Mouse (Mus musculus) frontal cortex, adult (tissue): ENCODE measurements around the gene Fbxo10.
"Not testable (repeated sequence)": the region's sequence is repeated elsewhere in the genome, so short reads cannot be mapped to it uniquely, and the experiment has no call there.

Experiments used
- ATAC-seq: cut with Nextera tagmentation; 2 replicates; pipeline ENCODE4 v1.9.2; 2017; ENCODE audit warnings: mild to moderate bottlenecking, moderate library complexity, mixed read lengths; ENCODE audit not compliant: low TSS enrichment

Fbxo10 gene

DNA sequence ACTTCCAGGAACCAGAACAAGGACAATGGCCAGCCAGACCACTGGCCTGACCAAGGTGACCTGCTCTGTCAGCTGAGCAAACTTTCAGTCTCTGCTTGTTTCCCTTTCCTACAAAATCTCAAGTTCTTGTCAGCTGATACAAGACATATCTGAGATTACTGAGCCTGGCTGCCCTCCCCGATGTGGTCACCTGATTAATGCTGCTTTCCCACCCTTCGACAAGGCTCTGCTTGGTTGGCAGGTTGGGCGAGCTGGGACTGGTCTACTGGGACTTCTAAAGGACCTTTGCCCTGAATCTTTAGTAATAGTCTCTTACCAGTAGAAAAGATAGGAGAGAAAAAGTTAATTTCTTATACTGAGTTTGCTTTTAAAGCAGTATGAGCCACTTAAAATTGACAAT is 79.0 kb downstream of the Fbxo10 start:
- ATAC-seq = no peak

GRCm38 (mm10) chr4:45000001-45000400 is 84.4 kb downstream of the Fbxo10 start:
- no peak for ATAC-seq

DNA sequence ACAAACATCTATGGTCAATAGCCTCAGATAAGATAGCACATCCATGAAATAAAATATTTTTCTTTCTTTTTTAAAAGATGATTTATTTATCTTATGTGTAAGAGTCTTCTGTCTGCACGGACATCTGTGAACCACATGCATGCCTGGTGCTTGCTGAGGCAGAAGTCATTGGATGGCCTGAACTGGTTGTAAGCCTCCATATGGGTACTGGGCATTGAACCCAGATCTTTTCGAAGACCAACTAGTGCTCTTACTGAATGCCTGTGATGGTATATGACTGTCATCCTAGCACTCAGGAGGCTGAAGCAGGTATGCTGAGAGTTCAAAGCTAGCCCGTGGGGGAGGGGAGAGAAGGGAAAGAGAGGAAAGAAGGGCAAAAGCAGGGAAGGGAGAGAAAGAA is 86.3 kb downstream of the Fbxo10 start:
- no peak for ATAC-seq

DNA sequence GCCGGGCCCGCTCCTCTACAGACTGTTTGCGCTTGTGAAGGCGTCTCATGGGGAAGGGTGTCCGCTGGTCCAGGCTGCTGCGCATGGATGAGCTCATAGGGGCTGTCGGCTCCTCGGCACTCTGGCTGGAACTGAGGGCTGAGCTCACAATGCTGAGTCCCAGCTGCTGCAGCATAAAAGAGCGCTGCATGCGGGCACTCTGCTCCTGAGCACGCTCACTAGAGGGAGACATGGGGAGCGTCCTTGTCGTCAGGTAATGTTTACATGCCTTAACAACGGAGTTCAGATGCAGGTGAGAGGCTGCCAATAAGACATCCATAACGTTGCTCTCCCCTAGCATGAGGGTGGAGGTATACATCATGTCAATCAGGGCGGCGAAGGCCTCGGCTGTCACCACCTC is 89.6 kb downstream of the Fbxo10 start:
- ATAC-seq = no peak

- ATAC-seq = no peak
These were observed 90.6 kb downstream of the Fbxo10 start for GRCm38 (mm10) chr4:44993847-44994246.

DNA sequence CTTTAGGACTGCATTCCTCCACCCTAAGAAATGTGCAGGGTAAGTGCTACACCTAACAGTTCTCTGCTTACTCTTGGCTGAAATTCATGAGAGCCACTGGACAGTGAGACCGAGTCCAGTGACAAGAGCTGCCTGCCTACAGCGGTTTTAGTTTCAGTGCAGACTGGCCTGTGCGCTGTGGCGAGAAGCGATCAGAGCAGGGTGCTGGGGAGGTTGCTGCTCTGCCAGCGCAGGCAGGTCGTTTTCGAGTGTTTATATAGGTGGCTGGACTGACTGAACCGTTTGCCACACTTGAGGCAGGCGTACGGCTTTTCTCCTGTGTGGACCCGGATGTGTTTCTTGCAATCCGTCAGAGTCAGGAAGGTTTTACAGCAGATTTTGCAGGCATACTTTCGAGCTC is 91.2 kb downstream of the Fbxo10 start:
- not testable (repeated sequence) for ATAC-seq

GRCm38 (mm10) chr4:44992330-44992729 is 92.1 kb downstream of the Fbxo10 start:
- ATAC-seq = not testable (repeated sequence)

GRCm38 (mm10) chr4:44990560-44990959 is 93.8 kb downstream of the Fbxo10 start:
- ATAC-seq = no peak
